Mouse (Mus musculus) heart, embryonic 15.5 days (tissue): ENCODE results near the gene Klhl26. TPM values are rescaled to one million over a fixed set of nuclear protein-coding genes. Genes with fewer than 3 reads are reported as not detected.

Source experiments
- ATAC-seq: fragments of 200-750 bp; cut with Nextera tagmentation; replicated peaks from 2 replicates; pipeline ENCODE4 v1.8.0; 2017; ENCODE audit warnings: low read depth, moderate TSS enrichment; ENCODE audit not compliant: insufficient number of reproducible peaks, insufficient read depth, low FRiP score
- H3K27ac ChIP-seq: fragments of 300-500 bp; sonication (generic); 2 replicates; pipeline ENCODE4 v1.5.1; 2015; ENCODE audit warnings: mild to moderate bottlenecking, inconsistent platforms
- H3K27me3 ChIP-seq: fragments of 300-500 bp; sonication (generic); 2 replicates; pipeline ENCODE4 v1.6.1; 2015; ENCODE audit warnings: inconsistent platforms
- H3K36me3 ChIP-seq: fragments of 300-500 bp; sonication (generic); 2 replicates; pipeline ENCODE4 v1.6.1; 2015; ENCODE audit warnings: mild to moderate bottlenecking, inconsistent platforms
- H3K4me1 ChIP-seq: fragments of 300-500 bp; sonication (generic); replicated peaks from 2 replicates; pipeline ENCODE4 v1.6.1; 2015; ENCODE audit warnings: inconsistent platforms
- H3K4me2 ChIP-seq: fragments of 300-500 bp; sonication (generic); 2 replicates; pipeline ENCODE4 v1.6.1; 2015; ENCODE audit warnings: inconsistent platforms, mild to moderate bottlenecking, moderate library complexity
- H3K4me3 ChIP-seq: fragments of 300-500 bp; sonication (generic); 2 replicates; pipeline ENCODE4 v1.5.1; 2015; ENCODE audit warnings: mild to moderate bottlenecking, inconsistent platforms
- H3K9ac ChIP-seq: fragments of 300-500 bp; sonication (generic); 2 replicates; pipeline ENCODE4 v1.6.1; 2015; ENCODE audit warnings: mild to moderate bottlenecking, inconsistent platforms
- H3K9me3 ChIP-seq: fragments of 300-500 bp; sonication (generic); replicated peaks from 2 replicates; pipeline ENCODE4 v1.6.1; 2016; ENCODE audit warnings: inconsistent platforms
- WGBS: fragments of 180-500 bp; shearing (Covaris S2); methylation state at CpG from one replicate; pipeline ENCODE4 v1.1.7; 2015; ENCODE audit warnings: mixed read lengths; 5-methylcytosine and 5-hydroxymethylcytosine counted together
- polyA plus RNA-seq: library from polyadenylated mRNA; unstranded; fragments of >200 nt; fragmentation: Nextera tagmentation; extraction: Ambion mirVana; gene quantifications from 2 replicates; pipeline ENCODE4 v1.2.1, GENCODE M21; 2015

Klhl26 gene
- polyA plus RNA-seq, 1 experiment from 2014 or later = 8.7 TPM

GRCm38 (mm10) chr8:70404212-70404611, 72.6 kb downstream of the Klhl26 start:
- Histone ChIP-seq H3K9ac (no peak overlapping the region), H3K27ac (no peak overlapping the region), H3K4me3 (no peak overlapping the region), H3K4me1 (peaks cover 40% of the 10 kb centered on the region), H3K4me2 (no peak overlapping the region), H3K36me3 (peaks cover 7% of the 10 kb centered on the region; the same call in 1 of the 2 replicates), H3K27me3 (no peaks in the 10 kb centered on the region), H3K9me3 (no peaks in the 10 kb centered on the region)
- no peak for ATAC-seq
- whole genome bisulfite sequencing = 96% methylated on average over 3 of the region's 3 CpGs

Other genes with a start within 250 kb of the Klhl26 start
- gene Sugp2, start 242.7 kb downstream of the Klhl26 start, polyA plus RNA-seq = 22.1 and 27.4 TPM in 2 replicates
- gene Armc6, start 242.5 kb downstream of the Klhl26 start, polyA plus RNA-seq = 16.4 and 24.0 TPM in 2 replicates
- gene Homer3, start 194.1 kb downstream of the Klhl26 start, polyA plus RNA-seq = 24.2 and 33.6 TPM in 2 replicates
- 25.2 and 33.6 TPM in 2 replicates for gene Ddx49, start 174.5 kb downstream of the Klhl26 start, polyA plus RNA-seq
- gene Cope, start 174.4 kb downstream of the Klhl26 start, polyA plus RNA-seq = 241 and 335 TPM in 2 replicates
- 1.3 and 2.3 TPM in 2 replicates for gene Cers1, start 161.2 kb downstream of the Klhl26 start, polyA plus RNA-seq
- gene Gdf1, start 147.2 kb downstream of the Klhl26 start, polyA plus RNA-seq = 0.31 and 1.4 TPM in 2 replicates
- 10.5 and 13.4 TPM in 2 replicates for gene Upf1, start 123.7 kb downstream of the Klhl26 start, polyA plus RNA-seq
- gene Comp, start 103.4 kb downstream of the Klhl26 start, polyA plus RNA-seq = 2.8 and 4.0 TPM in 2 replicates
- 8.7 and 14.2 TPM in 2 replicates for gene Crtc1, start 37.4 kb downstream of the Klhl26 start, polyA plus RNA-seq
- gene Tmem59l, start 10.4 kb upstream of the Klhl26 start, polyA plus RNA-seq = 0.24 and 0.96 TPM in 2 replicates
- 3.8 and 11.1 TPM in 2 replicates for gene Crlf1, start 16.2 kb upstream of the Klhl26 start, polyA plus RNA-seq
- 116 and 117 TPM in 2 replicates for gene Rex1bd, start 29.8 kb upstream of the Klhl26 start, polyA plus RNA-seq
- gene Uba52, start 33.8 kb upstream of the Klhl26 start, polyA plus RNA-seq = 684 and 768 TPM in 2 replicates
- gene Fkbp8, start 50.8 kb upstream of the Klhl26 start, polyA plus RNA-seq = 203 and 274 TPM in 2 replicates
- gene Kxd1, start 51.0 kb upstream of the Klhl26 start, polyA plus RNA-seq = 64.5 and 68.8 TPM in 2 replicates
- gene Ell, start 62.5 kb upstream of the Klhl26 start, polyA plus RNA-seq = 10.8 and 15.0 TPM in 2 replicates
- 92.9 and 121 TPM in 2 replicates for gene Isyna1, start 117.4 kb upstream of the Klhl26 start, polyA plus RNA-seq
- 62.1 and 82.6 TPM in 2 replicates for gene Ssbp4, start 131.9 kb upstream of the Klhl26 start, polyA plus RNA-seq
- gene Lrrc25, start 139.2 kb upstream of the Klhl26 start, polyA plus RNA-seq = 1.4 and 3.4 TPM in 2 replicates
- gene Gdf15, start 155.5 kb upstream of the Klhl26 start, polyA plus RNA-seq = 0.89 and 1.3 TPM in 2 replicates
- 32.2 and 36.3 TPM in 2 replicates for gene Pgpep1, start 183.4 kb upstream of the Klhl26 start, polyA plus RNA-seq
- 256 and 281 TPM in 2 replicates for gene Lsm4, start 196.3 kb upstream of the Klhl26 start, polyA plus RNA-seq
- gene Jund, start 222.0 kb upstream of the Klhl26 start, polyA plus RNA-seq = 79.8 and 89.0 TPM in 2 replicates
- gene Iqcn, start 226.5 kb upstream of the Klhl26 start, polyA plus RNA-seq = 0.04 TPM in 2 replicates
- gene Gm3336, start 241.6 kb upstream of the Klhl26 start, polyA plus RNA-seq = not detected in 2 replicates
- gene Pde4c, start 246.8 kb upstream of the Klhl26 start, polyA plus RNA-seq = 0.19 and 0.32 TPM in 2 replicates